Mouse (Mus musculus) A20 (cell line): Measurements from ENCODE around the gene Rasal2.

Experiments used
- DNase-seq: peaks from one replicate; pipeline ENCODE4 v3.0.0-alpha.2; 2011; ENCODE audit warnings: low read depth, low spot score

Rasal2 gene

GRCm38 (mm10) chr1:157439973-157440641 is 27.7 kb upstream of the Rasal2 start:
- DNase-seq, result no peak

- DNase-seq, result no peak
Measured at GRCm38 (mm10) chr1:157439101-157439500, 26.7 kb upstream of the Rasal2 start.

- no peak for DNase-seq
Measured at GRCm38 (mm10) chr1:157438290-157438689, 25.9 kb upstream of the Rasal2 start.

- no peak for DNase-seq
Measured at GRCm38 (mm10) chr1:157435926-157436325, 23.5 kb upstream of the Rasal2 start.

- no peak for DNase-seq
Measured at GRCm38 (mm10) chr1:157434404-157434803, 22.0 kb upstream of the Rasal2 start.

DNA sequence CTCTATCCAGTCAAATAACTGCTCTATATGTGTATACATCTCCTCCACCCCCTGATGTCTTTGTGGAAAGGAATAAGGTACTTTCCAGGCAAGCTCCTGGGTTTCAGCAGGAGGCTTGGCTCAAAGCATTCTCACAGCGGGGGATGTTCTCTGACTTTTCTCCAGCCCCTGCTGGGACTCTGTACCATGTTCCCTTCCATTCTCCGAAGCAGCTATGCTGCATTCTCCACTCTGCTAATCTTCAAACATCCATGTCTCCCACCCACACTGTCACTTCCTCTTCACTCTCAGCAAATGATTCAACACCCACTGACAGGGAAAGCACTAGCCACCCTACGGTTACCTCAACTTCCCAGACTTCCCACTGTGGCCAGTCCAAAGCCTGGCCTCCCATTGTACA is 20.9 kb upstream of the Rasal2 start:
- no peak for DNase-seq

- DNase-seq, result no peak
Measured at GRCm38 (mm10) chr1:157428366-157428765, 16.0 kb upstream of the Rasal2 start.

DNA sequence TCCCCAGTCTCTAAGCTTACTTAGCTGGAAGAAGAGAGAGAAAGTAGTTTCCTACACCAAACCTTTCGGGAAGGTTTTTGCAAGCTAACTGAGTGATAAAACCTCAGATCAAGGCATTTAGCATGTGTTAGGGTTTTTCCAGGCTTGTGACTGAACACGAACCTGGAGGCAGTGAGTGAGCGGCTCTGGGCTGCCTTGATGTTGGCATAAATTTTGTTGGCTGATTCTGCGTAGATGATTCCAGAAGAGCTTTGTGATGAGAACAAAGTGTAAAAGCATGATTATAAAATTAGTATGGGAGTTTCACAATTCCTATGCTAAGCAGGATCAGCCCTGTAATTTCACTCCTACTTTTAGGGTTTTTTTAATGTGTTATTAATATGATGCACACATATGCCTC is 15.2 kb upstream of the Rasal2 start:
- DNase-seq, result no peak

GRCm38 (mm10) chr1:157426933-157427332 is 14.5 kb upstream of the Rasal2 start:
- no peak for DNase-seq

DNA sequence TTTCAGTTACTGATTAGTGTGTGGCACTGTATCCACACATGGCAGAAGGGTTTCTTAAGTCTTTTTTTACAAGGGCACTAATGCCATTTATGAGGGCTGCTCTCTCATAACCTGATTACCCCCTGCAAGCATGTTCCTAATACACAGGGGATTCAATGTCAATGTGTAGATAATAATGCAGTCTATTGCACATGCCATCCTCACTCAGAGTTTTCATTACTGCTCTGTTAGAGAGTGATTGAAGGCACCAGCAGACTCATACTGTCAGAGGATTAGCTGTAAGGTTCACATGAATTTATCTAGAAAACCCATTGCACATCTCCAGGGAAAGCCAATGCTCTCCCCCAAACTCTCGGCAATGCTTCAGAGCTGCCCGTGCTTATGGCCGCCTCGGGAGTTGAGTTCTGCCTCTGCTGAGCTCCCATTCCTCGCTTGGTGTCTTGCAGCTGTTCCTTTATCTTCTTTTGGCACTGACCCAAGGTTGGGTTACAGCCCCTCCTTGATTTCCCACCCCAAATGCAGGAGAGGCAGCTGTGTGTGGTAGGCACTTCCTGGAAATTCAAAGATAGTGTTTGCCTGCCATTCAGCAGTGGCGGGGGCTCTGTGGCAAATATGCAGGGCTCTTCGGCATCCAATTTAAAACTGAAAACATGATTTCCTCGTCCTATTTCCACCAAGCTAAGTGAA is 13.5 kb upstream of the Rasal2 start:
- DNase-seq, result no peak

- DNase-seq, result no peak
Measured at GRCm38 (mm10) chr1:157417861-157418260, 5.5 kb upstream of the Rasal2 start.

DNA sequence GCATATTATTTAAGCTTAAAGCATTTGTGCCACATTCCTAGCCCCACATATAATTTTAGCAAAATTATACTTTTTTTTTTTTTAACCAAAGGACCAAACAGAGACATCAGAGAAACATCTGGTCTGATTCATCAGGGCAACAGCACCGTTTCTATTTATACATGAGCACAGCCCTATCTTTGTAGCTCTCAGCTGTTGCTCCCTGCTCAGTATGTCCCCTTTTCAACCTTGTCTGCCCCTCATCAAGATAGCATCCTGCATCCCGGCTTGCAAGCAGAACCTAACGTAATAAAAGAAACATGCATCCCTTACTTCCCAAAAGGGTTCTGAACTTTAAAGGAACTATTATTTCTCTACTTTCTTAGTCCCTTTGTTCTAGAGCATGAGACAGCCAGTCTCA is 5.0 kb upstream of the Rasal2 start:
- DNase-seq, result no peak

- no peak for DNase-seq
Measured at GRCm38 (mm10) chr1:157416628-157417027, 4.2 kb upstream of the Rasal2 start.

DNA sequence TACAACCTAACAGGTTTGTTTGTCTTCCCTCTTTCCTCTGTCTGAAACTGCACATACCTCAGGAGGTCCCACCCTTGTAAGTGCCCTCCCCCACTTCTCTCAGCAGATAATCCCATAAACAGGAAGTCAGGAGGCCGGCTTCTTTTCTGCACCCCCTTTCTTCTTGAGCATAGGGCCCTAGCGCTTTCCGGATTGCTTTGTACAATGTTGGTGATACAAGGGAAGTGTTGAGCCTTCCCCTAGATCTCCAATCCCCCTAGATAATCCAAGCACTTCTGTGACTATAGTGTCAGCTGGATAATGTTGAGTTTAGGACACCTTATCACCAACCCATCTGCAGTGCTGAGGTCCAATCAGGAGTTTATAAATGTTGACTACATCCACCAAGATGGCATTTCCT is 3.4 kb upstream of the Rasal2 start:
- no peak for DNase-seq

DNA sequence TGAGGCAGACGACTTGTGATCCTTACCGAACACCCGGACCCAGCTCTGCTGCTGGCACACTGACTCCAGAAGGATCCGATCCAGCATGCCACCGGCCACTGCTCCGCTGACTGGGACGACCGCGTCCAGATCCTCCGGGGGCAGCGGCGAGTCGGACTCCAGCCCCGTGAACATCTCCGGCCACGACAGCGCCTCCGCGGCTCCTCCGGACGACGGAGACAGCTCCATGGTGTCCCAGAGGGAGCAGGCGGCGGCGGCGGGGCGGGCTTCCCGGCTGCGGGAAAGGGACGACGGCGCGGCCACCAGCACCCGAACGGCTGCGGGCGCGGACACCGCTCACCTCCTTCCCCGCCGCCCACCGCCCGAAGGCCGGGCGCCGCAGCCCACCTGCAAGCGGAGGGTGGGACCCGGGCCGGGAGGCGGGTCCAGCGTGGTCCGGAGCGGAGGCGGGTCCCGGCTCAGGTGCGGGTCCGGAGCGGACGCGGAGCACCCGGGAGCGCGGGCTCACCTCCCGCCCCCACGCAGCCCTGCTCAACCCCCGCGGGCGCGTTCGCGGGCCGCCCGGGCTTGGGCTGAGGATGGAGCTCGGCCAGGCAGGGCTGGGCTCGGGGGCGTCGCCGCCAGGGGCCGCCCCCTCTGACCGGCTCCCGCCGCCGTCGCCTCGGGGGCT is 549 bp downstream of the Rasal2 start:
- DNase-seq, result peak; percentile 56

DNA sequence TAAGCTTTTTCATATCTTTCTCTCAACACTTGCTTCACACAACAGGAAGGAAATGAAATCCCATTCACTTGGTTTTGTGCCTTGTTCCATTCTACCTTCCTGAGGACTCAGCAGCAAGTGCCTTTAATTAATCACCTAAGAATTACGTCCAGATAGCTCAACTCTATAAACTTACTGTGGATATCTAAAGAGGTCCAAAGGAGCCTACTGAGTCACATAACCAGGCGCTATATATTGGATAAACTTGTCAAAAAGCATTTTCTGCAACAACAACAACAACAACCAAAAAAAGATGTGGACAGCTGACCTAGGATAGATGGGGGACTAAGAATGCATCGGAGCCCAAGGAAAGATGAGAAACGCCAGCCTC is 1.1 kb downstream of the Rasal2 start:
- DNase-seq, result no peak

DNA sequence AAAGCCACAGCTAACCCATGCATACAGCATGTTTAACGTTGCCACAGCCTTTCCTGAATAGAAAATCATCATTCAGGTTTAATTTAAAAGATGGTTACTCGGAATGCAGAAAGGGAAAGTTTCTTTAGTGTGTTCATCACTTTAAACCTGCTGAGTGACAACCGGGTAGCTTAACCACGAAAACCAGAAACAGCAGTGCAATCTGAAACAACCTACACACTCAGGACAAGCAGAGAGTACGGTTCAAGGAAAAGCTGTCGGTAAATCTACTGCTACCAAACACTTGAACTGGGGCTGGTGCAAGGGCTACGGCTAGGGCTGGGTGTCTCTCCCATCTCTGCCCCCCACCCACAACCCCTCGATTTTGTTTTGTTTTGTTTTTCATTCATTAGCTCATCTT is 1.5 kb downstream of the Rasal2 start:
- DNase-seq, result peak; percentile 26

- peak; percentile 4 for DNase-seq
Measured at GRCm38 (mm10) chr1:157409648-157410047, 2.7 kb downstream of the Rasal2 start.

DNA sequence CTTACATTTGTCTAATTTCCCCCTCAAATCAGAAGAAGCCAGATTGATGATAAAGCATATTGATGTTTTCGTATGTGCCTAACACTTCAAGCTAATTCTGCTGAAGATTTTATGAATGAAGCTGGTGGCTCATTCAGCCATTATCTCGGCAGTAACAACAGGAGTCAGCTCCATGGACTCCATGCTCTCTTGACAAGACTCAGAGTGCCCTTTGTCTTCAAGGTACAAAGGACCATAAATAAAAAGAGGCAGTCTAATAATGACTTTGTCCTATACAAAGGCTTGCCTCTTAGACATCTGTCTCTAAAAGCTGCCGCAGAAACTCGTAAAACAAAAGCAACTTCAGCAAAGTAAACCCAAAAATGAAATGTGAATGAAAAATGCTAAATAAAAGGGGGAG is 24.4 kb downstream of the Rasal2 start:
- no peak for DNase-seq

GRCm38 (mm10) chr1:157380694-157381093 is 31.7 kb downstream of the Rasal2 start:
- DNase-seq, result no peak

DNA sequence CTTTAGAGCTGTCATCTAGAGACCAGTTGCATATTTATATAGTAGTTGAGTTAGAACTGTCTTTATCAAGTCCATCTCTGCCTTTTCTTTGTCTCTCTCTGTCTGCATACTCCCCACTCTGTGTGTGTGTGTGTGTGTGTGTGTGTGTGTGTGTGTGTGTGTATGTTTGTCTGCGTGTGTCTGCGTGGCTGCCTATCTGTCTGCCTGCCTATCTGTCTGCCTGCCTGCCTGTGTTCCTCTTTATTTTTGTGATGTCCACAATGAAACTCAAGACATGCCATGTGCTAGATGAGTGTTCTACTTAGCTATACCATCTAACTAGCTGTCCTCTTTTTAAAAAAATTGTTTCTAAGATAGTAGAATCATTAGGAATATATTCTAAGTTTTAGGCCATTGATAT is 42.0 kb downstream of the Rasal2 start:
- no peak for DNase-seq

DNA sequence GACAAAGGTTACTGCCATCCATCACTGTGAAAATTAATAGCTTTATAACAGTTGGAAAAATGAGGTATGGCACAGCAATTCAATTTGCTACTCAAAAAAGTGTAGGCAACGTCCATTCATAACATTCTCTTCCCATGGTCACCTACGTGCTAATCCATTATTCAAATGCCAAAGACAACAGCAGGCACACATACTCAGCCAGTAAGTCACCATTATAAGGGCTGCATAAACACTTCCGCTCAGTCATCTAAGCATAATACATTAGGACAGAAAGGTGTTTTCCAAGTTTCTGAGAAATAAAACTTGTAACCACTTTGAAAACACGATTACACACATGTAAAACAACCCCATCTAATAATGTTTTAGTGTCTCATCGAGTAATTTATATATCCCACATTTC is 44.1 kb downstream of the Rasal2 start:
- DNase-seq, result no peak

GRCm38 (mm10) chr1:157346661-157347060 is 65.7 kb downstream of the Rasal2 start:
- no peak for DNase-seq
